Mouse (Mus musculus) megakaryocyte-erythroid progenitor cell, adult 5 weeks (primary cell): ENCODE data around the gene Msl3l2. TPM values are rescaled to one million over a fixed set of nuclear protein-coding genes. Genes with fewer than 3 reads are reported as not detected.

Source experiments
- polyA plus RNA-seq: library from polyadenylated mRNA; stranded (reverse); fragments of >175 nt; gene quantifications from 2 replicates; pipeline ENCODE4 v1.2.3, GENCODE M21; 2012

The Msl3l2 gene
- 13.1 and 13.2 TPM in 2 replicates for polyA plus RNA-seq

GRCm38 (mm10) chr10:56106333-56106995 is at the start of gene Msl3l2:
Gene Msl3l2 (plus strand): TSS chr10:56106917.

Other genes starting within 250 kb of the Msl3l2 start
- gene Tbc1d32, start 121.8 kb downstream of the Msl3l2 start, polyA plus RNA-seq: 0.02 and 0.16 TPM in 2 replicates